Mouse (Mus musculus) hindbrain, embryonic 10.5 days (tissue): ENCODE results near the gene Slc25a25. TPM values are rescaled to one million over a fixed set of nuclear protein-coding genes. Genes with fewer than 3 reads are reported as not detected.

Source experiments
- DNase-seq: peaks from one replicate; pipeline ENCODE4 v3.0.0-alpha.2; 2017; ENCODE audit warnings: low spot score
- H3K27ac ChIP-seq: fragments of 300-500 bp; sonication (generic); 2 replicates; pipeline ENCODE4 v1.5.1; 2016; ENCODE audit warnings: mild to moderate bottlenecking, moderate library complexity
- H3K27me3 ChIP-seq: fragments of 300-500 bp; sonication (generic); 2 replicates; pipeline ENCODE4 v1.6.1; 2016; ENCODE audit warnings: mild to moderate bottlenecking; ENCODE audit not compliant: poor library complexity, insufficient read depth, severe bottlenecking
- H3K36me3 ChIP-seq: fragments of 300-500 bp; sonication (generic); 2 replicates; pipeline ENCODE4 v1.6.1; 2016; ENCODE audit warnings: mild to moderate bottlenecking, moderate library complexity
- H3K4me1 ChIP-seq: fragments of 300-500 bp; sonication (generic); replicated peaks from 2 replicates; pipeline ENCODE4 v1.6.1; 2016; ENCODE audit warnings: mild to moderate bottlenecking
- H3K4me3 ChIP-seq: fragments of 300-500 bp; sonication (generic); 2 replicates; pipeline ENCODE4 v1.5.1; 2016; ENCODE audit warnings: mild to moderate bottlenecking, moderate library complexity
- H3K9me3 ChIP-seq: fragments of 300-500 bp; sonication (generic); 2 replicates; pipeline ENCODE4 v1.6.1; 2016; ENCODE audit warnings: mild to moderate bottlenecking, moderate library complexity
- WGBS: fragments of 180-500 bp; shearing (Covaris S2); methylation state at CpG from one replicate; pipeline ENCODE4 v1.1.7; 2016; 5-methylcytosine and 5-hydroxymethylcytosine counted together
- polyA plus RNA-seq: library from polyadenylated mRNA; unstranded; fragments of >200 nt; fragmentation: Nextera tagmentation; extraction: Ambion mirVana; gene quantifications from 2 replicates; pipeline ENCODE4 v1.2.1, GENCODE M21; 2016

The Slc25a25 gene
- polyA plus RNA-seq, 1 experiment from 2014 or later, result 34.4 TPM

DNA sequence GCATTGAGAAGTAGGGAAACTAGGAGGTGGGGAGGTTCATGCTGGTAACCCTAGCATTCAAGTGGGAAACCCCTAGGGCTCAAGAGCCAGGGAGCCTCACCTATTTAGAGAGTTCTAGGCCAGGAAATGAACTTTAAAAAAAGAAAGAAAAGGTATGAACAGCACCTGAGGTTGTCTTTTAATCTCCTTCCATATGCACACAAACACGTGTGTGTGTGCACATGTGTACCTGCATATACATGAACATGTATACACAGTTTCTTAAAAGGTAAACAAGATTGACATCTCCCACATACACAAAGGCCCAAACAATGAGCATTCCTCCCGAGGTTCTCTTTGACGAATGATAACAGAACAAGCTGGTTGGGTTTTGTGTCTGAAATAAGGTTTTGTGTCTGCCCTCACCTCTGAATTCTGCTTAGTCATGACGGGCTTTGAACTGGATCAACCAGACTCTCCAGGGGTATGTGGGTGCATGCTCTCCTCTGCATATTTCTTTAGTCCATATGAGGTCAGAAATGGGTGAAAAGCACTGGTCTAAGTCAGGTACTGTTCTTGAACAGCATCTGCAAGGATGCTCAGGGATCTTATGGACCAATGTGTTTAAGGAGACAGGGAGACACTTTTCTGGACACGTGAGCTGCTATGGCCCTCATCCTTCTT, 2.5 kb upstream of the Slc25a25 start:
- DNase-seq, result no peak
- peaks cover 35% of the 10 kb centered on the region for H3K4me1 ChIP-seq
- peaks cover 19% of the 10 kb centered on the region for H3K36me3 ChIP-seq
- H3K4me3 ChIP-seq, result no peak overlapping the region
- H3K27ac ChIP-seq, result no peak overlapping the region
- 88% methylated on average over 5 of the region's 5 CpGs for WGBS
- H3K27me3 ChIP-seq, result no peaks in the 10 kb centered on the region
- H3K9me3 ChIP-seq, result no peaks in the 10 kb centered on the region

DNA sequence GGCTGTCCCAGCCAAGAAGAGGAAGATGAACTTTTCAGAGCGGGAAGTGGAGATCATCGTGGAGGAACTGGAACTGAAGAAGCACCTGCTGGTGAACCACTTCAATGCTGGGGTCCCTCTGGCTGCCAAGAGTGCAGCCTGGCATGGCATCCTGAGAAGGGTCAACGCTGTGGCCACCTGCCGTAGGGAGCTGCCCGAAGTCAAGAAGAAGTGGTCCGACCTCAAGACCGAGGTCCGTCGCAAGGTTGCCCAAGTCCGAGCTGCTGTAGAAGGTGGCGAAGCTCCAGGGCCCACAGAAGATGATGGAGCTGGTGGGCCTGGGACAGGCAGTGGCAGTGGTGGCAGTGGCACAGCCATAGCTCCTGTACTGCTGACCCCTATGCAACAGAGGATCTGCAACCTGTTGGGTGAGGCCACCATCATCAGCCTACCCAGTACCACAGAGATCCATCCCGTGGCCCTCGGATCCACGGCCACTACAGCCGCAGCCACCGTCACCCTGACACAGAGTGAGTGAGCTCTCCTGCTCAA, 1.3 kb upstream of the Slc25a25 start:
- peak overlapping the region; percentile 79 for H3K4me3 ChIP-seq
- peaks cover 19% of the 10 kb centered on the region for H3K36me3 ChIP-seq
- H3K27ac ChIP-seq, result peak overlapping the region; percentile 92
- no peak for DNase-seq
- no peaks in the 10 kb centered on the region for H3K9me3 ChIP-seq
- peaks cover 41% of the 10 kb centered on the region for H3K4me1 ChIP-seq
- no peaks in the 10 kb centered on the region for H3K27me3 ChIP-seq
- 96% methylated on average over 16 of the region's 16 CpGs for WGBS

DNA sequence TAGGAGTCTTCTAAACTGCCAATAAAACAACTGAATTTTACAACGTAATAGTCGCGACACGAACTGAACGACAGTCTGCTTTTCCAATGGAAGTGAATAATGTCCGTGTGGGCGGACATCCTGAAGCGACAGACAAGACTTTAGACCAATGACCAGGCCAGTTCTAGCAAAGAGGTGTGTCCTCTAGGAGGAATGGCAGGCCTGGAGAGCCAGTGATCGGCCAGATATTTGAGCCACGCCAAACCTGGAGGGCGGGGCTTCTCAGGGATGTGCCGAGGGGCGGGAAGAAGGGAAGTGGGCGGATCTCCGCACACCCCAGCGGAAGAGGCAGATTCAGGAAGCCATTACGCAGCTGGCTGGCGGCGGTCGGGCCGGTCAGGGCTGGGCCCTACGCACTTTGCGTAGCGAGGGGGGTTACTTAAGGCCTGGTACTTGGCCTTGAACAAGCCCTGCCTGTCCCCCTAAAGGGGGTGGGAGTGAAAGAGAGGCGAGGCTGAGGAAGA, 676 bp upstream of the Slc25a25 start:
- WGBS, result under 1% methylated on average over 25 of the region's 25 CpGs
- no peaks in the 10 kb centered on the region for H3K27me3 ChIP-seq

DNA sequence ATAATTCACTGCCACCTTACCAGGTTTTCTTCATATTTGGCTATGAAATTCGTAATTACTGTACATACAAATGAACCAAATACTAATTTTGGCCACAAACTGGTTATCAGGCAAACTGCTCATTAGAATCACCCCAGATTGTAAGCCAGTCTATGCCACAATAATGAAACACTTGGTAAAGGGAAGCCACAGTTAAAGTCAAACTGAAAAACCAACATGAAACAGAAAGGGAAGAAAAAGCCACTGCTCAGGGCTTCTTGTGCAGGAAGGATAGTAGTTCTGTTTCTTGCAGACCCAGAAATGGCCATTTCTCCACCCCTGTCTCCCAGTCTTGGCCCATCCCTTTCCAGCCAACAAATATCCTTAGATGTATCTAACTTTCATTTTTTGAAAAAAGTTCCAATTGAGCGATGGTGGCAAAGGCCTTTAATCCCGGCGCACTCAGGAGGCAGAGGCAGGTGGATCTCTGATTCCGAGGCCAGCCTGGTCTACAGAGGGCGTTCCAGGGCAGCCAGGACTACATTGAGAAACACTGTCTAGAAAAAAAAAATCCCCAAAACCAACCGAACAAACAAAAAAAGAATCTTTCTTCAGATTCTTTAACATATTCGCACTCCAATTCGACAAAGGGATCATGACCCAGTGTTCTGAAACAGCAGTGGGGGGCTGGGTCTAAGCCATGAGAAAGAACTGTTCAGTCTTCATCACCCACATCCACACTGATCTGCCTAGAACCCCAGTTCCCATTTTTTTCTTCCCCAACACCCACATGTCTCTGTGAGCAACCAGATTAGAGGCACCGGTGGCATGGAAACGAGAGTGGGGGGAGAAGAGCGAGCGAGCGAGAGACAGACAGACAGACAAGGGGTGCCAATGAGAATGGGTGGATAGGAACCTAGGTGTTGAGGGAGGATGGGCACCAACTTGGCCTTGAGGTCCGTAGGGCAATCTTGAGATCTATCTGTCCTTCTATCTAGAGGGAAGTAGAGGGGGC, 1.2 kb downstream of the Slc25a25 start, which contains the start of gene Naif1:
TSS of gene Naif1 (plus strand) at position 697 of the 994 bp plus-strand sequence.
- DNase-seq, result no peak
- Histone ChIP-seq H3K9me3 (no peaks in the 10 kb centered on the region), H3K4me1 (peaks cover 44% of the 10 kb centered on the region), H3K36me3 (peaks cover 8% of the 10 kb centered on the region), H3K27ac (peak within 1 kb of the TSS; percentile 92), H3K27me3 (no peaks in the 10 kb centered on the region), H3K4me3 (peak within 1 kb of the TSS; percentile 79)
- 83% methylated on average over 15 of the region's 15 CpGs for WGBS

More for the DNA sequence above, 676 bp upstream of the Slc25a25 start:
- Histone ChIP-seq H3K36me3 (peaks cover 19% of the 10 kb centered on the region), H3K4me1 (peaks cover 44% of the 10 kb centered on the region), H3K9me3 (no peaks in the 10 kb centered on the region), H3K27ac (peak overlapping the region; percentile 92), H3K4me3 (peak overlapping the region; percentile 79)
- DNase-seq, result peak; percentile 98

DNA sequence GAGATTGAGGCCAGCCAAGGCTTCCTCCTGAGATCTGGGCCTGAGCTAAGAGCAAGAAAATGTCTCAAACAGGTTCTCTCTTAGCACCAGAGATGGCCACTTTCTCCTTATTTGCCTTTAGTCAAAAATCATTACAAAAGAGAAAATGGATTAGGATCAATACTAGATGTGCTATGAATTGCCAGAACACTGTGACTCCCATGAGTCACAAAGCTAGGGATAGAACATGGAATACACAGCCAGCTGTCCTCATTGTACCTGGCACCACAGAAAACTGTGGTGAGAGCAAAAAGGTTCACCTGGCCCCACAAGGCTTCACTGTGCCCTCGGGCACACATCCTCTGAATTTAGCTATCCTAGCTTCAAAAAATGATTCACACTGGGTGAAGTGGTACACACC, 2.8 kb downstream of the Slc25a25 start:
- 82% methylated on average over 1 of the region's 1 CpGs for WGBS
- H3K36me3 ChIP-seq, result 0 out of 2 replicates have a peak, but pooled peaks cover 11% of the 10 kb centered on the region
- H3K9me3 ChIP-seq, result no peaks in the 10 kb centered on the region
- peaks cover 38% of the 10 kb centered on the region for H3K4me1 ChIP-seq
- H3K4me3 ChIP-seq, result no peak overlapping the region
- H3K27ac ChIP-seq, result no peak overlapping the region
- no peaks in the 10 kb centered on the region for H3K27me3 ChIP-seq
- no peak for DNase-seq

DNA sequence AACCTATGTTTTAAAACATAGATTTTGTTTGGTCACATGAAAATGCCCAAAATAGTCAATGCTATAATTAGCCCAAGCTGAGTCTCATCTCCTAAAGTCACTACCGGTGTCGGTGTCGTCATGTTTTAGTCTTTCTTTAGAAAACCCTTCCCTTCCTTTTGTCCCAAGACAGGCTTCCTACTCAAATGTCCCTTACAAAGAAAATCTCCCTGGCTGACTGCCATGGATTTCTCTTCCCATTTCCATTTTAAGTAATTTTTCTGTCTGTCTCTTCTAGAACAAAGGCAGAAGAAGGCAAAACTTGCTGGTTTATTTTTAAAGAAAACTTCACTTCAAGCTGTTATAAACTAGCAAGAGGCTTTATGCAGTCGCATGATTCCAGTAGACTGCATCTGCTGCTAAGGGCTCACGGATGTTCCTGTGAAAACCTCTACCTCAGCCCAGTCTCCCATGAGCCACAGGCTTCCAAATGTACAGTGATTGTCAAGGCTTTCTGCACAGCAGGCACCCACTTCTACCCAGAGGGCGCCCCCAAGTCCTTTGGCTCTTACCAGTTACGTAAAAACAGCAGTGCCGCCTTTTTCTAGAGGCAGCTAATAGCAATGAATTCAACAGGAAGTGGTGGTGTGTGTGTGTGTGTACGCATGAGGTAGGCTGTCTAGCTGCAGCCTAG, 3.8 kb downstream of the Slc25a25 start:
- H3K4me3 ChIP-seq, result no peak overlapping the region
- no peaks in the 10 kb centered on the region for H3K27me3 ChIP-seq
- 83% methylated on average over 9 of the region's 9 CpGs for WGBS
- DNase-seq, result no peak
- H3K9me3 ChIP-seq, result no peaks in the 10 kb centered on the region
- 0 out of 2 replicates have a peak, but pooled peaks cover 11% of the 10 kb centered on the region for H3K36me3 ChIP-seq
- peaks cover 27% of the 10 kb centered on the region for H3K4me1 ChIP-seq
- no peak overlapping the region for H3K27ac ChIP-seq

DNA sequence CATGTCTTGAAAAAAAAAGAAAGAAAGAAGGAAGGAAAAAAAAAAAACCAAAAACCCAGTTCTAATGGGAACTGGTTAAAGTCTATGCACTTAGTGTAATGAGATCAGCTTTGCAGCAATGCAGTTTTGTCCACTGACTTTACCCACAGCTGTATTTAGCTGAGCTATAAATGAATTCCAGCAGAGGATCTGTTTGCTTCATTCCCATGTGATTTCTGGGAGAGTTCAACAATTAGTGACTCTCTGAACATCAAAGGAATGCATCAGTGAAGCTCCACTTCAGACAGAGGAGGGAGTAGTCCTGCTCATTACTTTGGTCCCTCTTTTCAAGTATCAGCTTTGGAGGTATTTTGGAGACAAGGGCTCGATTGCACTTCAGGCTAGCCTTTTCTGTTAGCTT, 5.7 kb downstream of the Slc25a25 start:
- Histone ChIP-seq H3K27me3 (no peaks in the 10 kb centered on the region), H3K9me3 (no peaks in the 10 kb centered on the region), H3K4me3 (no peak overlapping the region), H3K27ac (no peak overlapping the region), H3K36me3 (0 out of 2 replicates have a peak, but pooled peaks cover 11% of the 10 kb centered on the region), H3K4me1 (peaks cover 20% of the 10 kb centered on the region)
- no peak for DNase-seq
- 92% methylated on average over 1 of the region's 1 CpGs for WGBS

DNA sequence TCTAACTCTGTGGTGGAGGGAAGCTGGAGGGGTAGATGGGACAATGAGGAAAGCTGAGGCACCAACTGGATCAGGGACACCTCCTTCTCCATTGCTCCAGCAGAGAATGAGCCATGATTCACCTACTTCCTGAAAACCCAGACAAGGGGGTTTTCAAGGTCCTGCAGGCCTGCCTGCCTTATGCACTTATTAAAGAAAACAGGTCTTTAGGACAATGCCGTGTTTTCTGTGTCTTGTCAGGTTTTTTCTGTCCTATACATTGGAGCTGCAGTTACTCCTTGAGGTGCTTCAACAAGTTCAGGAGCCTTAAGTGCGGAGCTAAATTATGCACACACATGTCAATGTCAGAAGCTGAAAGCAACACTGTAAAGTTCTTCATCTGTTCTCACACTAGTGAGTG, 9.7 kb downstream of the Slc25a25 start:
- 92% methylated on average over 2 of the region's 2 CpGs for WGBS
- H3K4me1 ChIP-seq, result peaks cover 34% of the 10 kb centered on the region
- no peaks in the 10 kb centered on the region for H3K27me3 ChIP-seq
- no peaks in the 10 kb centered on the region for H3K9me3 ChIP-seq
- 0 out of 2 replicates have a peak, but pooled peaks cover 11% of the 10 kb centered on the region for H3K36me3 ChIP-seq
- H3K4me3 ChIP-seq, result no peak overlapping the region
- H3K27ac ChIP-seq, result no peak overlapping the region
- DNase-seq, result no peak

DNA sequence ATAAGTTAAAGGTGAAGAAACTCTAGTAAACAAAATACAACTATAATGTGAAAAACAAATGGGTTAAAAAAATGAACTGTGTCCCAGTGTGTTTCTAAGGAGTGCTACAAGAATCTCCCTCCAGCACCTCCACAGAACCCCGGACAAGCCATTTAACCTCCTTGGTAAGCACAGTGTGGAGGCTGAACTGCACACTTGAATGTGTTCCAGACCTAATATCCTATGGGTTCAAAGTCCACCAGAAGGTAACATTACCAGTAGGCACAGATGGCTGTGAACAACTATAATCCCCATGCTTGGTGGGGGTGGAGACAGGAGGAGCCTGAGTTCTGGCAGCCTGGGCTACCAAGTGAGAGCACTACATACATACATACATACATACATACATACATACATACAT, 10.6 kb downstream of the Slc25a25 start:
- no peak overlapping the region for H3K4me3 ChIP-seq
- 0 out of 2 replicates have a peak, but pooled peaks cover 11% of the 10 kb centered on the region for H3K36me3 ChIP-seq
- 85% methylated on average over 1 of the region's 1 CpGs for WGBS
- no peaks in the 10 kb centered on the region for H3K9me3 ChIP-seq
- H3K27ac ChIP-seq, result no peak overlapping the region
- H3K4me1 ChIP-seq, result peaks cover 42% of the 10 kb centered on the region
- no peak for DNase-seq
- no peaks in the 10 kb centered on the region for H3K27me3 ChIP-seq

DNA sequence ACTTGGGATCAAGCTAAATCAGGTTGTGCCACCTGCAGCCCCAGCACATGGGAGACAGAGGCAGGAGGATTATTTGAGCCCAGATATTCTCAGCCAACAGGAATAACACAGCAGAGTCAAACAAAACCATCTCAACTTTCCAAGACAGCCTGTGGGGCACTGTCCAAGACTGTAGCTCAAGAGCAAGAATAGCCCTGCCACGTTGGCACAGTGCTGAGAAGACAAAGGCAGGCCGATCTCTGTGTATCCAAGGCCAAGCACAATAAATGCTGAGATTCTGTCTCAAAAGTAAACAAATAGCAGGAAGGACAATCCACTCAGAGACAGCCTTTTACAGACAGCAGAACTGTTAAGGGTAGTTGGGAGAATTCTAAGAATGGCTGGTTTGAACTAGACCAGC, 11.1 kb downstream of the Slc25a25 start:
- peak overlapping the region; percentile 36; the same call in 1 of the 2 replicates for H3K27ac ChIP-seq
- 73% methylated on average over 2 of the region's 2 CpGs for WGBS
- no peaks in the 10 kb centered on the region for H3K27me3 ChIP-seq
- no peak for DNase-seq
- H3K4me3 ChIP-seq, result no peak overlapping the region
- H3K36me3 ChIP-seq, result 0 out of 2 replicates have a peak, but pooled peaks cover 7% of the 10 kb centered on the region
- peaks cover 42% of the 10 kb centered on the region for H3K4me1 ChIP-seq
- no peaks in the 10 kb centered on the region for H3K9me3 ChIP-seq

DNA sequence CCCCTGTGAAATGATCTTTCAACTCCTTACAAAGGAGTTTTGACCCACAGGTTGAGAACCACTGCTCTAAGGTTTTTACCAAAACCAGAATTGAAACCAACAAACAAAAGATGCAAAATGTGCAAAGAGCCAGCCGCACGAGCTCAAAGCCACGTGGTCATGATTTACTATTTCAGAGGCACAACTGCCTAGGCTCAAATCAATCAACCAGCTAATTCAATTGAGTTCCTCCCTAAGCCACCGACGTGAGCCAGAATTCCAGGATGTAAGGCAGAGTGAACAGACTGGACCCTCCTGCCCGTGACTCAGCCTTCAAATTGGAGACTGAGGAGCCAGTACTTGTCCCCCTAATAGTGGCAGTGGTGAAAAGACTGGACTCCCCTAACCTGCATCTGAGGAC, 12.1 kb downstream of the Slc25a25 start:
- H3K9me3 ChIP-seq, result no peaks in the 10 kb centered on the region
- H3K27ac ChIP-seq, result peak overlapping the region; percentile 73
- H3K36me3 ChIP-seq, result no peaks in the 10 kb centered on the region
- DNase-seq, result no peak
- no peaks in the 10 kb centered on the region for H3K27me3 ChIP-seq
- H3K4me1 ChIP-seq, result peaks cover 42% of the 10 kb centered on the region
- 62% methylated on average over 6 of the region's 6 CpGs for WGBS
- no peak overlapping the region for H3K4me3 ChIP-seq

DNA sequence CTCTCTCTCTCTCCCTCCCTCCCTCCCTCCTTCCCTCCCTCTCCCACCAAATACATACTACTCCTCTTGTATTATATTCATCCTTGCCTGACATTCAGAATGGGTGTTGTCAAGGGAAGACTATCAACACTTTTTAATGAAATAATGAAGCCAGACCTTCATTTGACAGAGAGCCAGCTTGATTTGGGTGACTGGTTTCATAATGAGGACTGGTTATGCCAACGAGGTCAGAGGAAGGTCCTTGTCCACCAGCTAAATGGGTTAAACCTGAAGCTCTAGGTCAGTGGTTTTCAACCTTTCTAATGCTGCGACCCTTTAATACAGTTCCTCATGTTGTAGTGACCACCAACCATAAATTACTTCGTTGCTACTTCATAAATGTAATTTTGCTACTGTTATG, 12.5 kb downstream of the Slc25a25 start:
- Histone ChIP-seq H3K4me1 (peaks cover 42% of the 10 kb centered on the region), H3K4me3 (no peak overlapping the region), H3K27ac (no peak overlapping the region), H3K9me3 (no peaks in the 10 kb centered on the region), H3K27me3 (no peaks in the 10 kb centered on the region), H3K36me3 (no peaks in the 10 kb centered on the region)
- DNase-seq, result no peak
- WGBS, result 85% methylated on average over 3 of the region's 3 CpGs
